Mouse (Mus musculus): ENCODE results near the gene Olfr1487. TPM values are rescaled to one million over a fixed set of nuclear protein-coding genes. Genes with fewer than 3 reads are reported as not detected.

Gene Olfr1487
- not detected for total RNA-seq (2023)

DNA sequence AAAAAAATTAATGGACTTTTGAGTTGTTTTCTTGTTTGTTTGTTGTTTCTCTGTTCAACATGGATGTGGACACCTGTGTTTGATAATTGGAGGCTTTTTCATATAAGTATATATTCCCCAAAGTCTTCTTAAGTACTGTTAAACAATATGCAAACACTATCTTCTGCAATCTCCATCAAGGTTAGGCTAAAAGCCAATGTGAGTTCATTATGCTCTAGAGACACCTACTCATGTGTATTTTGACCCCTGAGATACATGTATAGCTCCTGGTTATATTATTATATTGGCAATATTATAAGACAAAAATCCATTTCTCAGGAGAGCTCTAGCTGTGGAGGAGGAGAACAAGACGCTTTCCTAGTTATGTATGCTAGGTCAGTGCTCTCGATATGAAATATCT is at the start of gene Olfr1487:
Gene Olfr1487 (plus strand): TSS at position 301 of the 400 bp plus-strand sequence.

DNA sequence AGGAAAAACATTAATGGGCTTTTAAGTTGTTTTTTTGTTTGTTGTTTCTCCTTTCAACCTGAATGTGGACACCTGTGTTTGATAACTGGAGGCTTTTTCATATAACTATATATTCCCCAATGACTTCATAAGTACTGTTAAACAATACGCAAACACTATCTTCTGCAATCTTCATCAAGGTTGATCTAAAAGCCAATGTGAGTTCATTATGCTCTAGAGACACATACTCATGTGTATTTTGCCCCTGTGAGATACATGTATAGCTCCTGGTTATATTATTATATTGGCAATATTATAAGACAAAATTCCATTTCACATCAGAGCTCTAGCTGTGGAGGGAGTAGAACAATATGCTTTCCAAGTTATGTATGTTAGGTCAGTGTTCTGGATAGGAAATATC is 34.0 kb upstream of the Olfr1487 start, which contains the start of gene Olfr1484:
Gene Olfr1484 (plus strand): TSS at position 301 of the 400 bp plus-strand sequence.

DNA sequence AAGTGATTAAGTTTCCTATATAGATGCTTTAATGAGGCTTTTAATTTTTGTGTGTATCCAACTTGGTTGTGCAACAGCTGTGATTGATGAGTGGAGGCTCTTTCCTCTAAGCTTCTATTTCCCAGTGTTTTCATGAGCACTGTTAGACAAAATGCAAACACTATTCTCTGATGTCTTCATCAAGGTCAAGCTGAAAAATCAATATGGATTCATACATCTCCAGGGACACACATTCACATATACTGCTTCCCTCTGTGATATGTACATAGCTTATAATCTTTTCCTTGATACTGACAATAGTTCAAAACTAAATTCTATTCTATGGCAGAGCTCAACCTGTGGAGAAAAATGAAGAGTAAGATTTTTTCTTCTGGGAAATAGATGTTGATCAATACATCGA is 14.1 kb downstream of the Olfr1487 start, which contains the start of gene Olfr1489:
Gene Olfr1489 (plus strand): TSS at position 301 of the 400 bp plus-strand sequence.

DNA sequence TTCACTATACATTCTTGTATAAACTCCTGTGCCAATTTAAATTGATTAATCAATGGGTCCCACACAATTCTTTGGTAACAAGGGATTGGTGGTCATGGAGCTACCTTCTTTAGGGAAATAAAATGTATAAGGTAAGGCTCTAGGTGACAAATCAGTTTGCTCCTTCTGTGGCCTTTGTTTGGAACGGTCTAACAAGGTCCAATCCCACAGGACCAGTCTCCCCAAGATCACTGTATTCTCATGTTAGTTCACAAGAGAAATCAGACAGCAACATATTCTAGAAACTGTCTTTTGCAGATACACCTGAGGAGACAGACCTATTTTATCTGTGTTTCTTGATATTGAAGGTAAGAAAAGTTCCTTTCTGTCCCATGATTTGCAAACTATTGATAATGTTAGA is 33.6 kb downstream of the Olfr1487 start, which contains the start of gene Olfr1490:
Gene Olfr1490 (plus strand): TSS at position 301 of the 400 bp plus-strand sequence.

Other genes with a start within 250 kb of the Olfr1487 start
- not detected for gene Olfr1469, start 209.5 kb upstream of the Olfr1487 start, total RNA-seq (2023)
- gene Olfr1471, start 174.0 kb upstream of the Olfr1487 start, total RNA-seq (2023), result not detected
- not detected for gene Olfr1472, start 161.3 kb upstream of the Olfr1487 start, total RNA-seq (2023)
- gene Olfr1474, start 147.8 kb upstream of the Olfr1487 start, total RNA-seq (2023), result not detected
- gene Olfr1475, start 137.2 kb upstream of the Olfr1487 start, total RNA-seq (2023), result not detected
- gene Olfr1477, start 116.8 kb upstream of the Olfr1487 start, total RNA-seq (2023), result not detected
- not detected for gene Olfr1480, start 89.5 kb upstream of the Olfr1487 start, total RNA-seq (2023)
- not detected for gene Olfr1484, start 33.9 kb upstream of the Olfr1487 start, total RNA-seq (2023)
- gene Olfr1489, start 14.2 kb downstream of the Olfr1487 start, total RNA-seq (2023), result not detected
- gene Olfr1490, start 33.7 kb downstream of the Olfr1487 start, total RNA-seq (2023), result not detected
- gene Olfr1491, start 79.9 kb downstream of the Olfr1487 start, total RNA-seq (2023), result not detected
- gene Olfr1493-ps1, start 105.9 kb downstream of the Olfr1487 start, total RNA-seq (2023), result not detected
- not detected for gene Olfr1494, start 122.4 kb downstream of the Olfr1487 start, total RNA-seq (2023)
- not detected for gene Olfr1495, start 147.2 kb downstream of the Olfr1487 start, total RNA-seq (2023)
- not detected for gene Olfr1496, start 160.5 kb downstream of the Olfr1487 start, total RNA-seq (2023)
- gene Olfr1497, start 180.8 kb downstream of the Olfr1487 start, total RNA-seq (2023), result not detected
- not detected for gene Olfr1499, start 202.1 kb downstream of the Olfr1487 start, total RNA-seq (2023)
- gene Olfr1500, start 213.1 kb downstream of the Olfr1487 start, total RNA-seq (2023), result not detected
- not detected for gene Olfr1501, start 233.3 kb downstream of the Olfr1487 start, total RNA-seq (2023)
- not detected for gene Olfr1502, start 244.4 kb downstream of the Olfr1487 start, total RNA-seq (2023)